Mouse (Mus musculus) liver, embryonic 13.5 days (tissue): ENCODE measurements around the gene Tas1r3. TPM values are rescaled to one million over a fixed set of nuclear protein-coding genes. Genes with fewer than 3 reads are reported as not detected.

Source experiments
- ATAC-seq: fragments of 200-750 bp; cut with Nextera tagmentation; 2 replicates; pipeline ENCODE4 v1.8.0; 2017; ENCODE audit warnings: low read depth, mild to moderate bottlenecking, moderate number of reproducible peaks, moderate library complexity
- DNase-seq: peaks from one replicate; pipeline ENCODE4 v3.0.0; 2022
- H3K27ac ChIP-seq: fragments of 300-500 bp; sonication (generic); 2 replicates; pipeline ENCODE4 v1.5.1; 2015; ENCODE audit warnings: moderate library complexity, mild to moderate bottlenecking, inconsistent platforms
- H3K27me3 ChIP-seq: fragments of 300-500 bp; sonication (generic); 2 replicates; pipeline ENCODE4 v1.6.1; 2015; ENCODE audit warnings: mild to moderate bottlenecking, inconsistent platforms
- H3K36me3 ChIP-seq: fragments of 300-500 bp; sonication (generic); 2 replicates; pipeline ENCODE4 v1.6.1; 2015; ENCODE audit warnings: mild to moderate bottlenecking, inconsistent platforms
- H3K4me1 ChIP-seq: fragments of 300-500 bp; sonication (generic); replicated peaks from 2 replicates; pipeline ENCODE4 v1.6.1; 2015; ENCODE audit warnings: inconsistent platforms
- H3K4me2 ChIP-seq: fragments of 300-500 bp; sonication (generic); 2 replicates; pipeline ENCODE4 v1.6.1; 2015; ENCODE audit warnings: inconsistent platforms, mild to moderate bottlenecking, moderate library complexity
- H3K4me3 ChIP-seq: fragments of 300-500 bp; sonication (generic); replicated peaks from 2 replicates; pipeline ENCODE4 v1.5.1; 2015; ENCODE audit warnings: mild to moderate bottlenecking, inconsistent platforms
- H3K9ac ChIP-seq: fragments of 300-500 bp; sonication (generic); 2 replicates; pipeline ENCODE4 v1.6.1; 2015; ENCODE audit warnings: mild to moderate bottlenecking, inconsistent platforms
- H3K9me3 ChIP-seq: fragments of 300-500 bp; sonication (generic); replicated peaks from 2 replicates; pipeline ENCODE4 v1.6.1; 2016; ENCODE audit warnings: inconsistent platforms
- WGBS: fragments of 180-500 bp; shearing (Covaris S2); methylation state at CpG from one replicate; pipeline ENCODE4 v1.1.7; 2015; ENCODE audit not compliant: insufficient replicate concordance; 5-methylcytosine and 5-hydroxymethylcytosine counted together
- polyA plus RNA-seq: library from polyadenylated mRNA; unstranded; fragments of >200 nt; fragmentation: Nextera tagmentation; extraction: Ambion mirVana; gene quantifications from 2 replicates; pipeline ENCODE4 v1.2.1, GENCODE M21; 2015

Tas1r3 gene
- polyA plus RNA-seq, 1 experiment from 2014 or later: 0.05 TPM

DNA sequence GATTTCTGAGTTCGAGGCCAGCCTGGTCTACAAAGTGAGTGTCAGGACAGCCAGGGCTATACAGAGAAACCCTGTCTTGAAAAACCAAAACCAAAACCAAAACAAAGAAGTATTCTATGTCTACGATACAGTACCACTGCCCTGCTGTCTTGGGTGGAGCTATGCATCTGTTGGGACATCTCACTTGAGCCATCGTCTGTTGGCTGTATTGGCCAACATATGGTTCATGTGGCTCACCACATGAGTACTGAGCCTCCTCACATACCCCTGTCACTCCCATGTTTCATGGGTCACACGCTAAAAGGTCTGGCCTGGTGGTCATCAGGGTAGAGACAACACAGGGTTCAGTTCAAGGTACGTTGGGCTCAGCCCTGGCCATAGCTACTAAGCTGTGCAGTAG lies 23.2 kb upstream of the Tas1r3 start:
- ATAC-seq: no peak
- Histone ChIP-seq H3K36me3 (peaks cover 66% of the 10 kb centered on the region), H3K9me3 (no peaks in the 10 kb centered on the region), H3K4me3 (no peak overlapping the region), H3K27me3 (no peaks in the 10 kb centered on the region), H3K9ac (no peak overlapping the region), H3K4me2 (no peak overlapping the region), H3K27ac (no peak overlapping the region), H3K4me1 (peaks cover 21% of the 10 kb centered on the region)
- 69% methylated on average over 5 of the region's 5 CpGs for WGBS
- no peak for DNase-seq

DNA sequence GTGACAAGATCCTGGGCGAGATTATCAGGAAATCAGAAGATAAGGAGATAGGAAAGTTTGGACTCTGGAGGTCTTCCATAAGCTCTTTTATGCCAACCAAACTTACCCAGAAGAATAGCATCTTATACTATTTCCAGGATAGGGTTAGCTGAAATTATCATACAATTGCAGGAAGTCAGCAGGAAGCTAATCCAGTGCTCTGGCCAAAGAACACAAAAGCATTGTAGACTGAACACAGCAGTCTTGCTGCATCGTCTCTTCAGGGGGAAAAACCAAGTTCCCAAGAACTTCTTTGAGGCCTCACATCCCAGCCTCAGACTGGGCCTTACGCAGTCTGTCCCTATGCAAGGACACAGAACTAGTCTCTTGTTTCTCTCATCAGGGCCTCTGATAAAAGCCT lies 20.4 kb upstream of the Tas1r3 start:
- no peak overlapping the region for H3K27ac ChIP-seq
- peaks cover 54% of the 10 kb centered on the region for H3K36me3 ChIP-seq
- no peak for ATAC-seq
- 67% methylated on average over 3 of the region's 3 CpGs for WGBS
- no peaks in the 10 kb centered on the region for H3K9me3 ChIP-seq
- H3K27me3 ChIP-seq: no peaks in the 10 kb centered on the region
- H3K9ac ChIP-seq: no peak overlapping the region
- DNase-seq: no peak
- H3K4me2 ChIP-seq: no peak overlapping the region
- no peaks in the 10 kb centered on the region for H3K4me1 ChIP-seq
- H3K4me3 ChIP-seq: no peak overlapping the region

DNA sequence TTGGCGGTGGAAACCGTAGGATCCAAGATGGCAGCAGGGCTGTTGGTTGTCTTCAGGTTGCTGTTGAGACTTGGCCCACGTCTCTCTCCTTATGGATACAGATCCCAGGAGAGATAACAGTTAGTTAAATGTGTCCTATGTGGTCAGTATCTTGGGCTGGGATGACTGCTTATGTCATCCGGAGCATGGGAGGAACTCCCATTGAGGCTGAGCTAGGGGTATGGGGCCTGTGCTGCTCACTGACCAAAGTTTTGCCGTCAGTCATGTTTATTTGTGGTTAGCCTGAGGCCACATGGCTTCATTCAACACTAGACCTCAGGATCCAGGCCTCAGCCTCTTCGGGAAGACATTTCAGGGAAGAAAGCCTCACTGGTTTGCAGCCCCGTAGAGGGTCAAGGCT lies 8.2 kb upstream of the Tas1r3 start:
- Histone ChIP-seq H3K9me3 (no peaks in the 10 kb centered on the region), H3K4me2 (0 out of 2 replicates have a peak overlapping the region, but pooled peaks have one; percentile 97), H3K27ac (no peak overlapping the region), H3K36me3 (peaks cover 59% of the 10 kb centered on the region), H3K4me1 (peaks cover 44% of the 10 kb centered on the region), H3K9ac (no peak overlapping the region), H3K27me3 (no peaks in the 10 kb centered on the region), H3K4me3 (peak overlapping the region; percentile 14; the same call in 1 of the 2 replicates)
- no peak for ATAC-seq
- 74% methylated on average over 7 of the region's 7 CpGs for WGBS
- no peak for DNase-seq

DNA sequence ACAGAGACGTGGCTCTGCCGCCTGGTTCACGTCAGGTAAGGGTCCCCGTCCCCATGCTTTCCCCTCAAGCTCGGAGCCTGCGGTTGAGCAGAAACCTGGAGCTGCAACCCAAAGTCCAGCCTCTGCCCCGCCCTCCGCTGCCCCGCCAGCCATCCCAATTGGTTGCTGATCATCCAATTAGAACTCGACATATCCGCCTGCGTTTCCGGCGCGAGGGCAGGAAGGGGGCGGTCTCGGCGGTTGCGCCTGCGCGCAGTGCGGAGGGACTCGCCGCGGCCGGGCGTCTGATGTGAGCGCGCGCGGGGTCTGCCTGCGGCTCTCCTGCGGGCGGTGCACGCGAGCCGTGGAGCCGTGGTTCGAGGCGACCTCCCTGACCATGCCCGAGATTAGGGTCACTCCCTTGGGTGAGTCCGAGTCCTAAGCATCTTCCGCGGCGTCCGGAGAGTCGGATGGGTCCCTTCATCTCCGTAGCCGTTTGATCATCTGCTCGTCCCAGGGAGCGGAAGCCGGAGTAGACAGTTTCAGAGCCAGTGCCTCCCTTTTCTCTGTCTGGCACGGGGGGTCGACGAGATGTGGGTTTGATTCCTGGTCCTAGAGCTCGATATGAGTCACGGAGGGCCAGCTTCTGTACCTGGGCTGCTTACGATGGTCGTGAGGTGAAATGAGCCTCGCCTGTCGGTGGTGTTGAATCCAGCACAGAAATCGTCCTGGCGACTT lies 6.3 kb upstream of the Tas1r3 start, which contains the start of the genes Cptp and Ints11:
TSS of gene Cptp (minus strand) at position 124 of the 717 bp plus-strand sequence.
TSS of gene Ints11 (plus strand) at position 230 of the 717 bp plus-strand sequence.
- peak within 1 kb of the TSS; percentile 47 for H3K27ac ChIP-seq
- under 1% methylated on average over 63 of the region's 63 CpGs for WGBS
- peaks cover 56% of the 10 kb centered on the region for H3K36me3 ChIP-seq
- H3K4me3 ChIP-seq: peak within 1 kb of the TSS; percentile 84
- no peaks in the 10 kb centered on the region for H3K9me3 ChIP-seq
- peak within 1 kb of the TSS; percentile 97 for H3K4me2 ChIP-seq
- ATAC-seq: peak; percentile 96
- DNase-seq: peak; percentile 96
- no peaks in the 10 kb centered on the region for H3K27me3 ChIP-seq
- H3K4me1 ChIP-seq: peaks cover 44% of the 10 kb centered on the region
- peak within 1 kb of the TSS; percentile 89 for H3K9ac ChIP-seq

DNA sequence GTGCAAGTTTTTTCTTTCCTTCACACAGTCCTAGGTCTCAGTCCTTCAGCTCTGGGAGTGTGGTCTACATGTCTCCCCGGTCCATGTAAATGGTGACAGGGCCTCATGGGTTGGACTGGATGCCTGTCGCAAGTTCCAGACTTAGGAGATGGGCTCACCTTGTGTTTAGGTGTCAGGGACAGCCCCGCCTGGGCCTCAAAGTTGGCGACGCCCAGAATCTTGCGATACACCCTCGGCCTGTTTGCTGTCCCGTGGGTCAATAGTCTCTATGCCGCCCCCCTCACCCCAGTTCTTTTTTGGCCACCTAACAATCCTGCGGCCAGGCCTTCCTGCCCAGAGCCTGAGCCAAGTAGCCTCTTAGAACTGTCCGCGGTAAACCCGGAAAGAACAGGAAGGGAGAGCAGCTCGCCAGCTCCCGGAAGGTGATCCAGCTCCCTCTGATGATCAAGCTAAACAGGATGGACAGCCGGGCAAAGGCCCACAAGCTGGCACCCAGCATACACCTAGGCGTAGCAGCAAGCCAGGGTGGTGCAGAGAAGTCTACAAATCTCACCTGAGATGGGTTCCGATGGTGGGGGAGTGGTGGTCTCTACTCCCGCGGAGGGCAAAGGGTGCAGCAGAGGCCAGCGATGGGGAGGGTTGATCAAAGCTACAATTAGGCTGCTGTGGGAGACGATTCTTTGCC lies 5.6 kb upstream of the Tas1r3 start:
- DNase-seq (no peak), ATAC-seq (peak; percentile 32)
- 6% methylated on average over 22 of the region's 22 CpGs for WGBS
- Histone ChIP-seq H3K27me3 (no peaks in the 10 kb centered on the region), H3K4me1 (peaks cover 44% of the 10 kb centered on the region), H3K36me3 (peaks cover 49% of the 10 kb centered on the region), H3K27ac (peak overlapping the region; percentile 47), H3K4me2 (peak overlapping the region; percentile 97), H3K4me3 (peak overlapping the region; percentile 84), H3K9me3 (no peaks in the 10 kb centered on the region), H3K9ac (peak overlapping the region; percentile 83)

DNA sequence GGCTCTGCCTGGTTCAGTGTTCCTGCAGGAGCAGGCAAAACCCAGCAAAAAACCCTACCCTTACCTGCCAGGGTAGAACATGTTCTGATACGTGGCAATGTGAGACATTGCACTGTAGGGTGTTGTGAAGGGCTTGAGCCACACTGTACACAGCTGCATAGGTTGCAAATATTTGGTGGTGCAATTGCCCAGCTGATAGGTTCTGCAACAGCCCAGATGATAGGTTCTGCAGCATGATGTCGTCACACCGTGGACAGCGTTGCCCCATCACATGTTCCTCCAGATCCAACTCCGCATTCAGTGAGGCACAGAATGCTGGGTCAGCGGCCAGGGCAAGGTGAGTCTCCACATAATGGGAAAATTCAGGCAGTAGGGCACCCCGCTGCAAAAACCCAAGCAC lies 1.4 kb downstream of the Tas1r3 start:
- ATAC-seq: no peak
- DNase-seq: no peak

DNA sequence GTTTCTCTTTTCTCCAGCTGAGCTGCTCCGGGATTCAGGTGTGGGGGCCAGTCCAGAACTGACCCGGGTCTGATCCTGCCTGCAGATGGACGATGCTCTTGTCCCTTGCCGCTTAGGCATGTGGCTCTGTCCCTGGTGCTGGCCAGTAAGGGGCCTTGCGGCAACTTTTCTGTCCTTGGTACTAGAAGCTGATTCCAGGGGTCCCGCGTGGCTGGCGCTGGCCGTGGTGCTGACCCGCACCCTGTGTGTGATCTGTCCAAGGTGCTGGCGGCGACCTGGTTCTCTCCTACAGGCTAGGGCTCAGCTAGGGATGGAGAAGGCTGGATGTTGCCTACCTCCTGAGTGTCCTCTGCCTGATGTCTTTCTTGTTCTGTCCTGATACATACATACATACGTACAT lies 3.8 kb downstream of the Tas1r3 start:
- no peak overlapping the region for H3K9ac ChIP-seq

More for the DNA sequence above, 1.4 kb downstream of the Tas1r3 start:
- peaks cover 56% of the 10 kb centered on the region for H3K36me3 ChIP-seq
- H3K4me1 ChIP-seq: peaks cover 7% of the 10 kb centered on the region
- no peak overlapping the region for H3K9ac ChIP-seq
- H3K9me3 ChIP-seq: no peaks in the 10 kb centered on the region
- H3K4me3 ChIP-seq: no peak overlapping the region
- 79% methylated on average over 7 of the region's 7 CpGs for WGBS
- no peak overlapping the region for H3K4me2 ChIP-seq
- no peaks in the 10 kb centered on the region for H3K27me3 ChIP-seq
- no peak overlapping the region for H3K27ac ChIP-seq

DNA sequence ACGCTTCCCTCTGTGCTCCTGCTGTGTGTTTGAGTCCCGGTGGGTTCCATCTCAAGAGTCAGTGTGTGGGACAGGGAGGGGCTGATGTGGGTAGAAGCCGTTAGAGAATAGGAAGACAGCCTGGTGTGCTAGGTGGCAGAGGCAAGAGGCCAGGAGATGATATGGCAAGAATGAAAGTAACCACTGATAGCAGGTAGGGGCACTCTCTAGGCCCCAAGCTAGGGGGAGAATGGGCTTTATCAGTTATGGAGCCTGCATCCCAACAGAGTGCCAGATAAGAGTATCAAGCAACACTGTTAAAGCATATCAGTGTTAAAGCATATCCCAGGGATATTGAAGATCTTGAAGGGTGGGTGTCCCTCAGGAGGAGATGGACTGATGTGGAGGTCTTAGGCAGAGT lies 6.3 kb downstream of the Tas1r3 start:
- Histone ChIP-seq H3K4me3 (no peak overlapping the region), H3K4me1 (peaks cover 24% of the 10 kb centered on the region), H3K4me2 (peak overlapping the region; percentile 23), H3K9me3 (no peaks in the 10 kb centered on the region), H3K27ac (no peak overlapping the region; the same call in 1 of the 2 replicates), H3K9ac (no peak overlapping the region), H3K27me3 (no peaks in the 10 kb centered on the region), H3K36me3 (peaks cover 80% of the 10 kb centered on the region)
- ATAC-seq (peak; percentile 57), DNase-seq (no peak)
- WGBS: 30% methylated on average over 3 of the region's 3 CpGs

More for the DNA sequence above, 3.8 kb downstream of the Tas1r3 start:
- H3K27ac ChIP-seq: no peak overlapping the region
- DNase-seq: peak; percentile 60
- no peaks in the 10 kb centered on the region for H3K9me3 ChIP-seq
- H3K36me3 ChIP-seq: peaks cover 62% of the 10 kb centered on the region
- ATAC-seq: no peak
- no peak overlapping the region for H3K4me2 ChIP-seq
- no peaks in the 10 kb centered on the region for H3K27me3 ChIP-seq
- WGBS: 37% methylated on average over 13 of the region's 13 CpGs
- H3K4me1 ChIP-seq: peaks cover 24% of the 10 kb centered on the region
- no peak overlapping the region for H3K4me3 ChIP-seq

DNA sequence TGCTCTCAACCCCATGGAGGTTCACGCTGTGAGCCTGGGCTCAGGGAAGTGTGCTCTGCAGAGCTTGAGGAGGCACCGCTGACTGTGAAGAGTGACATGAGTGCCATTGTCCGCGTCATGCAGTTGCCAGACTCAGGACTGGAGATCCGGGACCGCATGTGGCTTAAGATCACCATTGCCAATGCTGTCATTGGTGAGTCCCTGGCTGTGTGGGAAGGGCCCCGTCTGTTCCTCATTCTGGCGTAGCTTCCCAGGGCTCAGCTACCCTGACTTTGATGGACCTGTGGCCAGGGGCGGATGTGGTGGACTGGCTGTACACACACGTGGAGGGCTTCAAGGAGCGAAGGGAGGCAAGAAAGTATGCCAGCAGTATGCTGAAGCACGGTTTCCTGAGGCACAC lies 7.1 kb downstream of the Tas1r3 start:
- H3K4me2 ChIP-seq: no peak overlapping the region
- DNase-seq (no peak), ATAC-seq (no peak)
- peaks cover 28% of the 10 kb centered on the region for H3K4me1 ChIP-seq
- H3K27ac ChIP-seq: no peak overlapping the region
- no peak overlapping the region for H3K9ac ChIP-seq
- peaks cover 79% of the 10 kb centered on the region for H3K36me3 ChIP-seq
- H3K9me3 ChIP-seq: no peaks in the 10 kb centered on the region
- 83% methylated on average over 12 of the region's 12 CpGs for WGBS
- H3K27me3 ChIP-seq: no peaks in the 10 kb centered on the region
- H3K4me3 ChIP-seq: no peak overlapping the region

DNA sequence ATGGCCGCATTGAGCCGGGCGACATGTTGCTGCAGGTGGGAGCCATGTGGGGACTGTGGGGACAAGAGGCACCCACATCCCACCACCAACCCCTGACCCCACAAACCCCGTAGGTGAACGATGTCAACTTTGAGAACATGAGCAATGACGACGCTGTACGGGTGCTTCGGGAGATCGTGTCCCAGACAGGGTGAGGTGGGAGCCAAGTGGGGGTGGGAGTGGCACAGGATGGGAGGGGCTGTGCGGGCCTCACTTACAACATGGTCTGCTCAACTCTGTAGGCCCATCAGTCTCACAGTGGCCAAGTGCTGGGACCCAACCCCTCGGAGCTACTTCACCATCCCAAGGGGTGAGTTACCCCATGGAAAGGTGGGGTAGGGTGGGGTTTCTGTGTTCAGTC lies 8.2 kb downstream of the Tas1r3 start:
- H3K4me3 ChIP-seq: no peak overlapping the region
- H3K4me2 ChIP-seq: no peak overlapping the region
- H3K36me3 ChIP-seq: peaks cover 71% of the 10 kb centered on the region
- H3K27ac ChIP-seq: no peak overlapping the region
- DNase-seq (no peak), ATAC-seq (no peak)
- H3K9me3 ChIP-seq: no peaks in the 10 kb centered on the region
- no peaks in the 10 kb centered on the region for H3K27me3 ChIP-seq
- 91% methylated on average over 12 of the region's 12 CpGs for WGBS
- H3K4me1 ChIP-seq: peaks cover 39% of the 10 kb centered on the region
- H3K9ac ChIP-seq: no peak overlapping the region

DNA sequence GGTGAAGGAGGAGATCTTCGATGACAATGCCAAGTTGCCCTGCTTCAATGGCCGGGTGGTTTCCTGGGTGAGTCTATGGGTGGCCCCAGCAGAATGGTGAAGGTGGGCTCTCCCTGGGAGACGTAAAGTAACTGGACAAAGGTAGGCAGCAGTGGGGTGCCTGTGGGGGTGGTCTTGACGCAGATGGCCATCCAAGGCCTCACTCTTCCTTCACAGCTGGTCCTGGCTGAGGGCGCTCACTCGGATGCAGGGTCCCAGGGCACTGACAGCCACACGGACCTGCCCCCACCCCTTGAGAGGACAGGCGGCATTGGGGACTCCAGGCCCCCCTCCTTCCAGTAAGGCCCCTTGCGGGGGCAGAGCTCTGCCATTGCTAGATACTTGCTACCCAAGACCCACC lies 9.7 kb downstream of the Tas1r3 start:
- ATAC-seq (no peak), DNase-seq (no peak)
- H3K9ac ChIP-seq: no peak overlapping the region
- no peaks in the 10 kb centered on the region for H3K9me3 ChIP-seq
- H3K27ac ChIP-seq: no peak overlapping the region
- H3K4me1 ChIP-seq: peaks cover 55% of the 10 kb centered on the region
- H3K36me3 ChIP-seq: peaks cover 59% of the 10 kb centered on the region
- H3K4me2 ChIP-seq: no peak overlapping the region
- H3K27me3 ChIP-seq: no peaks in the 10 kb centered on the region
- 88% methylated on average over 9 of the region's 9 CpGs for WGBS
- H3K4me3 ChIP-seq: no peak overlapping the region
